Mouse (Mus musculus) MEL (cell line): ENCODE results near the gene Lsamp.

Experiments used
- CTCF ChIP-seq, 3 experiments: IDR thresholded peaks in 2 of 3; conservative IDR thresholded peaks in 1 of 3; 2 replicates each; pipeline ENCODE4 v1.5.1; 2011 to 2012; ENCODE audit warnings: low read length in 3 of 3, low read depth in 2 of 3, mild to moderate bottlenecking in 2 of 3, improper control_type of control experiment in 1 of 3, inconsistent platforms in 1 of 3, mixed read lengths in 1 of 3, moderate library complexity in 1 of 3; ENCODE audit not compliant: control insufficient read depth in 1 of 3, insufficient read depth in 1 of 3, poor library complexity in 1 of 3, severe bottlenecking in 1 of 3
- MXI1 ChIP-seq: IDR thresholded peaks from 2 replicates; pipeline ENCODE4 v1.6.1; 2011; ENCODE audit warnings: mild to moderate bottlenecking, low read depth, low read length, improper control_type of control experiment
- POLR2A ChIP-seq, 2 experiments: IDR thresholded peaks; 2 replicates each; pipeline ENCODE4 v1.6.1; 2011 to 2012; ENCODE audit warnings: low read length in 2 of 2, mild to moderate bottlenecking in 2 of 2, control low read depth in 1 of 2, improper control_type of control experiment in 1 of 2, low read depth in 1 of 2, moderate library complexity in 1 of 2; ENCODE audit not compliant: control insufficient read depth in 1 of 2, insufficient read depth in 1 of 2, poor library complexity in 1 of 2

GRCm38 (mm10) chr16:41745037-41745436 lies 1760.9 kb downstream of the Lsamp start:
- TF ChIP-seq MXI1 (no peak), CTCF (IDR thresholded peaks at IDR 0.05 in 2 of 3, conservative IDR thresholded peaks at IDR 0.05 in 1 of 3; ENCODE audit: control insufficient read depth in 1 of 3, insufficient read depth in 1 of 3, low read depth in 2 of 3, low read length in 3 of 3, poor library complexity in 1 of 3, severe bottlenecking in 1 of 3) (no peak), POLR2A (IDR thresholded peaks at IDR 0.05; ENCODE audit: control insufficient read depth in 1 of 2, insufficient read depth in 1 of 2, low read depth in 1 of 2, low read length in 2 of 2, poor library complexity in 1 of 2) (no peak)
